Mouse (Mus musculus): ENCODE data around the gene Gm17018. TPM values are rescaled to one million over a fixed set of nuclear protein-coding genes. Genes with fewer than 3 reads are reported as not detected.
"Not testable (repeated sequence)": the region's sequence is repeated elsewhere in the genome, so short reads cannot be mapped to it uniquely, and the experiment has no call there.

Gm17018 gene
- 10 to 100 TPM; 34.3 to 43.0 (median 36.2) TPM for total RNA-seq (2022)

DNA sequence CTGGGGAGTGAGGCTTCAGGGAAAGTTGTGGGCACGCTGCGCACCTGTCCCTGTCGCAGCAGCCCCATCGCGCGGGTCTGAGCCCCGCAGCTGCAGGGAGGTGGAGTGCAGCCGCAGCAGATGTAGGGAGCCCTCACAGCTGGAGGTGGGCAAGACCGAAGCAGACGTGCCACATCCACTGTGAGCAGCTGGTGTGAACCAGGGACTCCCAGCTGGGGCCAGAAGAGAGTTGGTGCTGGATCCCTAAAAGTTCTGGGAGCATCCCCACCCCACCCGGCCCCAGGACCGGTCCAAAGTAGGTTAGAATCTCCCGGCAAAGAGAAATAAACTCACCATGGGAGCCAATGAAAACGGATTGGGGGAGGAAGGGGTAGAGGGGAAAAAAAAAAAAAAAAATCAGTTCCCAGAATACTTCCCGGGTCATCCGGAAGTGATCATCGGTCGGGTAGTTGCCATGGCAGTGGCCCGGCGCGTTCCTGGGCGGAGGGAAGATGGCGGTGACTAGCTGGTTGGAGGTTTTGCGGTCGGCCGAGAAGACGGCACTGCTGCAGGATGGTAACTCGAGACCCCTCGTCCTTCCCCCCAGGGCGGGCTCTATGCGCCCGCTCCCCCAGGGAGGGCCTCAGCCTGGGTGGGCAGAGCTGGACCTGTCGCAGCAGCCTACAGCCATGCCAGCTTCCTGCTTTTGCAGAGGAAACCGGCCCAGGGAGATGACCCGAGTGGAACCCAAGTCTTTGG is at the start of gene Gm17018, which contains the start of gene Poll:
Gene Gm17018 (plus strand): TSS at position 463 of the 738 bp plus-strand sequence.
Gene Poll (minus strand): TSS at position 379 of the 738 bp plus-strand sequence.
- peak; percentile 80 for DNase-seq

GRCm38 (mm10) chr19:45510680-45511079 is 49.7 kb upstream of the Gm17018 start:
- no peak for DNase-seq

DNA sequence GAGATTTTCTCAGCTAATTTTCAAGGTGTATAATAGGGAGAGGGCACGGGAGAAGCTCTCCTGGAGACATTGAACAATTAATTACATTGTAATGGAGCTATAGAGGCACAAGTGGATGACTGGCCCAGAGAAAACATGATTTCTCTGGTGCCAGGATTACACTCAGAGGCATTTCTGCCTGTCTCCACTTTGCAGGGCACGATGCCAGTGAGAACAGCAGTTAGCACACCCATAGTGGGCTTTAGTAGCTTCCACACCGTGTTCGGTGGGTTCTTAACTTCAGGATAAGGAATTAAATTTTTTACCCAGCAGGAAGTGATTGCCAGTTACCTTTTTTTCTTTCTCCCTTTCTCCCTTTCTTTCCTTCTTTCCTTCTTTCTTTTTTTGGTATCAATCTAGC is 49.0 kb upstream of the Gm17018 start:
- no peak for DNase-seq

DNA sequence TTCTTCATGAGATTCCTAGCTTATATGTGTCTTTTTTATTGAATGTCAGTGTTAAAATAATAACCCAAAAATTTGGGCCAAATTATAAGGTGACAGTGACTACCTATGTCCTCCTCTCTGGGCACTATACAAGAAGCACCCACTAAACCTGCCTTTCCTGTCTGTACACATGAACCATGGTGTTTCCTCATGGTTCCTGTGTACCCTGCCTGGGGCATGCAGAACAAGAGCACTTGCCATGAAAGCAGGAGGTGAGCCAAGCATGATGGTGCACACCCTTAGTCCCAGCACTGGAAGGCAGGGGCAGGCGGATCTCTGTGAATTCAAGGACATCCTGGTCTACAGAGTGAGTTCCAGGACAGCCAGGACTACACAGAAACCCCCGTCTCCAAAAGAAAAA is 45.1 kb upstream of the Gm17018 start:
- DNase-seq, result no peak

DNA sequence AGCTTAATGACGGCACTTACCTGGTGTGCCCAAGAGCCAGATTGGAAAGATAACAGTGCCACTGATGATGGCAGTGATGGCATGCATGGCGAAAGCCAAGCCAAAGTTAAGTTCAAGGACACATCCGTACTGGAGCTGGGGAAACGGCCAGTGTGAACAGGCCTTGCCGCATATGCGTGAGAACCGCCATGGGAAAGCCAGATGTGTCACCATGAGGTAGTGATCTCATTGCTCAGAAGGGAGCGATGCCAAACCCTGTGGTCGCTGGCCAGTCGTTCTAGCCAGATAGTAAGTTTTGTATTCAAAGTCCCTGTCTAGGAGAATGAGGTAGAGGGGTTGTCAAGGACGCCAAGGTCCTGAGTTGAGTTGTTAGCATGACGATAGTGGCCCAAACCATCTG is 44.2 kb upstream of the Gm17018 start:
- no peak for DNase-seq

DNA sequence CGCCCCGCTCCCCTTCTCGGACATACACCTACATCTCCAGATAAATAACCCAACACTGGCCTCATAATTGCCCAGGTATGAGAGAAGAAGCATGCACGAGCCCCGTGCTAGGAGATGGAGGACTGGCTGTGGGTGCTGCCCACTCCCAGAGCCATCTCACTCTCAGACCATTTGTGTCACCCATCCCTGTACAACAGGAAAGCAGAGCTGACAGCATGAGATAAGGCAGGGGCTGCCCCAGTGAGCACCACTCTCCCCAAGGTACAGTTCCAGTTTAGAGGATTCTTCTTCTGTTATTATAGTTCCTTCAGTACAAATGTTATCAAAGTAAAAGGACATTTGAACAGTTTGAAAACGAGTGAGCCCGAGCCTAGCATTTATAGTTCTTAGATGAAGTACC is 33.0 kb upstream of the Gm17018 start:
- no peak for DNase-seq

DNA sequence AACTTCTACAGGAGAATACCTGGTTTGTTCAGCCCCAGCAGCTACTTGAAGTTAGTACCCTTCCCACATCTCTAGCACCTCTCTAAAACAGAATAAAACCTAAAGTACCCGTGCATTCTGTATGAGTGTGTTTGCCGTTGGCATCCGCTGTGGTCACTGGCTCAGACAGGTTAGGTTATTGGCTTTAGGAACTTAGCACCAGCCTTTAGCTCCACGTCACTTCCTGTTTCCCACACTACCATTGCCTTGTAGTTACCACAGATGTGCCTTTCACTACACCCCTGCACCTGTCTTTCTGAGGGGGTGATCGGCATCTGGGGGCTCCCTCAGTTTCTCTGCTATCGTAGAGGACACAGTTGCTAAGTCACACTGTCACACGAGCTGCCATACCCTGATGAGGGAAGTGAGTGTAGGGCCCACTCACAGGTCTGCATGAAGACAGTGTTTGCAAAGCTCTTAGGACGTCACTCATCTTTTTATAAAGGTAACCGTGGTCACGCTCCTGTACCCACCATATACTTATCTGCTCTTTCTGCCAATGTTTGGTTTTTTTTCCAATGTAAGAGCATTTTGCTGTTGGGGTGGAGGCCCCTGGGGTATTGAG is 32.4 kb upstream of the Gm17018 start:
- DNase-seq, result no peak

DNA sequence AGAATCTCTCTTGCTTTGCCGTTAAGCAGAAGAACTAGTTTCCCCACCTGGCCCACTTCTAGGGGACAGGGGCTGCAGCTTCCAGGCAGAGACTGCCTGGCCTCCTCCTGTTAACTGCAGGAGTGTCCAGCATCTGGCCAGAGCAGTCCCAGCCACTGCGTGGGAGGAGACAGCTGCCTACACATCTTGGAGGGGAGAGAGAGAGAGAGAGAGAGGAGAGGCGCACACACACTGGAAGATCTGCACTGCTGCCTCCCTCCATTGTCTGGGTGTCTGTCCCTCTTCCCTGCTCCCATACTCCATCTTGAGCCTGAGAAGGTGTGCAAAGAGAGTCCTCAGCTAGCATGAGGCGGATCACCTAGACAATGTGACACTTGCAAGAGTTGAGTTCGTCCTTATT is 31.1 kb upstream of the Gm17018 start:
- no peak for DNase-seq

DNA sequence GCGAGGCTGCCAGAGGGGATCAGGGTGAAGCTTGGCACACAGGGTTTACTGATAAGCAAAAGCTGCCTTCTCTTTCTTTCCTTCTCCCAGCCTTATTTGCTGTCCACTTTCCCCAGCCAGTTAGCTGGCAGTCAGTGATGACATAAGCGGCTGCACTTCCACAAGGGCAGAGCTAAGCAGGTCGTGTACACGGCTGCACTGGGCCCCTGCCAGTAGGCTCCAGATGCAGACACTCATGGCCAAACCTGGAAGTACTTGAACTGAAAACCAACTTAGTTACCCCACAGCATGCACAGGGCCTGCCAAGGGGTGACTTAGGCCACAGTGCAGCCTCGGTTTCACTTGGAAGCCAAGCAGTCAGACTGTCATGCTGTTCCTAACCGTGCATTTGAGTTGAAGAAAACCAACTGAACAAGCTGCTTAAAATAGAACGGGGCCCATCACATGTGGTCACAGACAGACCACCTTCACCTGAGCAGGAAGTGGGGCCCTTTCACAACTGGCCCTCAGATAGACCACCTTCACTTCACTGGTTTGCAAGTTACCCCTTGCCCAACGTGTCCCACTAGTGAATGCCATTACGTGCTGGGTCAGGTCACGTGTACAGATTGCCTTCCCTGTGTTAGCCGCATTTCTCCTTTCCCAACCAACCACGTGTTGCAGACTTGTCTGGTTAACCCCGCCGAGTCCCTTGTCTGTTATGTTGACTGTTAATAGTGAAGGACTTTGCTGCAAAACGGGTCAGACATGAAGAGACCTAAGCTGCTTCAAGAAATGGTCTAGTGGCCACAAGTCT is 30.0 kb upstream of the Gm17018 start:
- DNase-seq, result no peak

GRCm38 (mm10) chr19:45531554-45531953 is 28.9 kb upstream of the Gm17018 start:
- no peak for DNase-seq

DNA sequence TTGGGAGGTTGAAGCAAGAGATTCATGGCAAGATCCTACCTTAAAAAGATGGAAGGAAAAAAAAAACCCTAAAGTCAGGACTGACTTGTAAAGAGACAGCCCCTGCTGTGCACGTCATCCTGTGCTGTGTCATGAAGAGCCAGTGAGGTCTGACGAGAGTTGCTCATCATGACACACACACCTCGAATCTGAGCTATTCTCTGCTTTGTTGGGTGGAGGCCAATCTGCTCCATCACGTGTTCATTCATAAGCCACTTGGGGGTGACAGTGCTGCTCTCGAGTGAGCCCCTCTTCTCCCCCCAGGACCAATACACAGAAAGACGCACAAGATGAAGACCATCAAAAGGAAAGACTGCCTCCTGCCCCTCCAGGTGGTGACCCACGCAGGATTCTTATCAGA is 26.8 kb upstream of the Gm17018 start:
- no peak for DNase-seq

GRCm38 (mm10) chr19:45535214-45535735 is 25.1 kb upstream of the Gm17018 start:
- DNase-seq, result no peak

GRCm38 (mm10) chr19:45535929-45536328 is 24.5 kb upstream of the Gm17018 start:
- no peak for DNase-seq

DNA sequence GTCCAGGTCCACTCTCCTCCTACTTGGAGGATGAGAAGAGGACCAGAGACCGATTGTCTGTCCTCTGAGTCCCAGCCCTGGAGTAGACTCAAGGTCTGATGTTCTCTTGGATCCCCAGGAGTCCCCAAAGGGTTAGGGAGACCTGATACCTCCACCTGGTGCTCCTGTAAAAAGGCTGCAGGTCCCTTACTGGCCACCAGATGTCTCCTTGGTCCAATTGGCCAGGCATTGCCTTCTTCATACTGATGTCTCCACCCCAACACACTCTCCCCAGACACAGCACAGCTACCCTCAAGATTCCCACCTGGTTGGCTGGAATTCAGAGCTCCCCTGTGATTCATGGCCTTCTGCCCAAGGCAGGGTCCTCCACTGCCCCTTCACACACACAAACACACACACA is 22.9 kb upstream of the Gm17018 start:
- DNase-seq, result no peak

DNA sequence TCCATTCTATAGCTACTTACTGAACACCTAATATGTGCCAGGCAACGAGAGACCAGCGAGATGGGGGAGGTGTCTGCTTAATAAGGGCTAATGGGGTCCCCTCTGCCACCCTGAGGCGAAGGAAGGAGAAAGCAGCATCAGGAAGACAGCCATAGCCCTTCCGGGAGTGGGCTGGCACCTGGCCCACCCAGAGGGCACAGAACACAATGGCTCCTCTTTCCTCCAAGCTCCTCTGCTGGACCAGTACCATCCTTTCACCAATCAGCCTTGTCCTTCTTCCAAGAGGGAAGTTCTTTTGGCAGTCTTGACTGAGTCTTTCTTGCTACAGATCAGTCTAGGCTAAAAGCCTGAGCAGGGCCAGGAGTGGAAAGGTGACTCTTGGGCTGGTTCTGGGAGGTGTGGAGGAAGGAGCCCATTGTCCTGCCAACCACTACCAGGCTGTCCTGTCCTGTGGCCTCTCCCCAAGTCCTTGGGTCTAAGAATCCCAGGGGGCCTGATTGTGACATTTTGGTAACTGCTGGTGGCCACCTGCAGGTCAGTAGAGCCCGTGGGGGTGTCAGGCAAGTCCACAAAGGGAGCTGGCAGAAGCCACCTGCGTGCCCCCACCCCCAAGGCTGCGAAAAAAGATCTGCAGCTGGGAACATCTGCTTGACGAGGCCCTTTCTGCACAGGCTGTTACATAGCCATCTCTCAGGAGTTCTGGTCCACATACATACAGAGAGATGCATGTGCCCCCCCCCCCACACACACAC is 19.6 kb upstream of the Gm17018 start:
- DNase-seq, result no peak

- peak; percentile 57 for DNase-seq
Observed at GRCm38 (mm10) chr19:45541409-45542041, 18.9 kb upstream of the Gm17018 start.

- no peak for DNase-seq
Observed at GRCm38 (mm10) chr19:45542061-45542460, 18.4 kb upstream of the Gm17018 start.

DNA sequence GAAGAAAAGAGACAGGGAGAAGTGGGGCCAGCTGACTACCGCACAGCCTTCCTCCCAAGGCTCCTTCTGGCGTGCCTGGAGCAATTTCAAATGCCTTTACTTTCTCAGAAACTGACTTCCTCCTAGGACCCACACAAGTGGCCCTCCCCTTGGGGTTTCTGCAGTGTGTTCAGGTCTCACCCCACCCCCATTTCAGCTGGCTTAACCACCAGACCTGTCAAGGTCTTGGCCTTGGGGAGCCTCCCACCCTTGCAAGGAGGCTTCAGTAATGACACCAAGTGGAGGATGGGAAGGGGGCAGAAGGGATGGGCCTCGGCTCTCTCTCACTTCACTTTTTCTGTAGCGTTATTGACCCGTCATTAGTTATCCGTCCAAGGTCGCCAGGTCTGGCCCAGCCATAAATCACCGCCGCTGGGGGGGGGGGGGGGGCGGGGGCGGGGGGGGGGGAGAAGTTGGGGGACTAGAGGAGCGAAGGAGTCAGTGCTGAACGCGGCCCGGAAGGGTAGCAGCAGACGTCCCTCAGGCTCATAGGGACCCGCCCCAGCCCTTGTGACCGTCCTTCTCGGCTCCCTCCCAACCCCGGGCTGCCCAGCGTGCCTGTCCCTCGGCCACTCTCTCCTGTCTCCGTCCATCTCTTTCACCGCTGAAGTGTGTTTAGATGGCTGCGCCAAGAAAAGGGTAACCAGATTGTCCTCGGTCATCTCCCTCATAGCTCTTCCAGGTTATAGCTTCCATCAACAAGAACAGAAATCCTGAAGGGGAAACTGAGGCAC is 16.1 kb upstream of the Gm17018 start:
- DNase-seq, result peak; percentile 44

- peak; percentile 74 for DNase-seq
Observed at GRCm38 (mm10) chr19:45544925-45545321, 15.5 kb upstream of the Gm17018 start.

DNA sequence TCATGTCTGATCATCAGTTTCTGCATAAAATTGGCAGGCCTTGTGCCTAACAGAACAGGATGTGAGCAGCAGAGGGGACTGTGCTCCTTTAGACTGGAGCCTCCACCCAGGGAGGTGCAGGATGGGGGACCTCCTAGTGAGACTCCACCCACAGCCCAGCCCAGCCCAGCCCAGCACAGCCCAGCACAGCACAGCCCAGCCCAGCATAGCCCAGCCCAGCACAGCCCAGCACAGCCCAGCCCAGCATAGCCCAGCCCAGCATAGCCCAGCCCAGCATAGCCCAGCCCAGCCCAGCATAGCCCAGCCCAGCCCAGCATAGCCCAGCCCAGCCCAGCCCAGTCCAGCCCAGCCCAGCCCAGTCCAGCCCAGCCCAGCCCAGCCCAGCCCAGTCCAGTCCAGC is 12.2 kb upstream of the Gm17018 start:
- not testable (repeated sequence) for DNase-seq
